Mouse (Mus musculus) lung, embryonic 16.5 days (tissue): ENCODE data around the gene Rad50. TPM values are rescaled to one million over a fixed set of nuclear protein-coding genes. Genes with fewer than 3 reads are reported as not detected.

Experiments
- ATAC-seq: fragments of 200-750 bp; cut with Nextera tagmentation; 2 replicates; pipeline ENCODE4 v1.8.0; 2017; ENCODE audit warnings: low read depth, mild to moderate bottlenecking, moderate library complexity
- H3K27ac ChIP-seq: fragments of 300-500 bp; sonication (generic); 2 replicates; pipeline ENCODE4 v1.5.1; 2014; ENCODE audit warnings: mild to moderate bottlenecking, control low read depth, low read length
- H3K27me3 ChIP-seq: fragments of 300-500 bp; sonication (generic); 2 replicates; pipeline ENCODE4 v1.6.1; 2014; ENCODE audit warnings: low read depth, low read length, mixed read lengths; ENCODE audit not compliant: control insufficient read depth, insufficient read depth
- H3K36me3 ChIP-seq: fragments of 300-500 bp; sonication (generic); 2 replicates; pipeline ENCODE4 v1.6.1; 2014; ENCODE audit warnings: low read length; ENCODE audit not compliant: control insufficient read depth, insufficient read depth
- H3K4me1 ChIP-seq: fragments of 300-500 bp; sonication (generic); replicated peaks from 2 replicates; pipeline ENCODE4 v1.6.1; 2014; ENCODE audit warnings: low read length, mixed read lengths; ENCODE audit not compliant: control insufficient read depth, insufficient read depth
- H3K4me2 ChIP-seq: fragments of 300-500 bp; sonication (generic); 2 replicates; pipeline ENCODE4 v1.6.1; 2014; ENCODE audit warnings: low read depth, low read length, control low read depth
- H3K4me3 ChIP-seq: fragments of 300-500 bp; sonication (generic); 2 replicates; pipeline ENCODE4 v1.5.1; 2014; ENCODE audit warnings: mild to moderate bottlenecking, low read length, control low read depth
- H3K9ac ChIP-seq: fragments of 300-500 bp; sonication (generic); 2 replicates; pipeline ENCODE4 v1.6.1; 2014; ENCODE audit warnings: low read length, control low read depth
- H3K9me3 ChIP-seq: fragments of 300-500 bp; sonication (generic); 2 replicates; pipeline ENCODE4 v1.6.1; 2016; ENCODE audit warnings: low read length; ENCODE audit not compliant: control insufficient read depth
- WGBS: fragments of 180-500 bp; shearing (Covaris S2); extraction: QIAGEN DNeasy Blood & Tissue Kit; methylation state at CpG from one replicate; pipeline ENCODE4 v1.1.7; 2014; 5-methylcytosine and 5-hydroxymethylcytosine counted together
- polyA plus RNA-seq: library from polyadenylated mRNA; unstranded; fragments of >200 nt; fragmentation: Nextera tagmentation; extraction: Ambion mirVana; gene quantifications from 2 replicates; pipeline ENCODE4 v1.2.1, GENCODE M21; 2015

The Rad50 gene
- polyA plus RNA-seq, 1 experiment from 2014 or later, result 33.7 TPM

- Histone ChIP-seq H3K4me2 (no peak overlapping the region), H3K9ac (no peak overlapping the region), H3K36me3 (no peaks in the 10 kb centered on the region), H3K27me3 (no peaks in the 10 kb centered on the region), H3K4me3 (no peak overlapping the region), H3K4me1 (no peaks in the 10 kb centered on the region), H3K9me3 (no peaks in the 10 kb centered on the region), H3K27ac (no peak overlapping the region)
- WGBS, result 64% methylated on average over 4 of the region's 4 CpGs
- no peak for ATAC-seq
Measured at GRCm38 (mm10) chr11:53617562-53618109, 89.5 kb downstream of the Rad50 start.

DNA sequence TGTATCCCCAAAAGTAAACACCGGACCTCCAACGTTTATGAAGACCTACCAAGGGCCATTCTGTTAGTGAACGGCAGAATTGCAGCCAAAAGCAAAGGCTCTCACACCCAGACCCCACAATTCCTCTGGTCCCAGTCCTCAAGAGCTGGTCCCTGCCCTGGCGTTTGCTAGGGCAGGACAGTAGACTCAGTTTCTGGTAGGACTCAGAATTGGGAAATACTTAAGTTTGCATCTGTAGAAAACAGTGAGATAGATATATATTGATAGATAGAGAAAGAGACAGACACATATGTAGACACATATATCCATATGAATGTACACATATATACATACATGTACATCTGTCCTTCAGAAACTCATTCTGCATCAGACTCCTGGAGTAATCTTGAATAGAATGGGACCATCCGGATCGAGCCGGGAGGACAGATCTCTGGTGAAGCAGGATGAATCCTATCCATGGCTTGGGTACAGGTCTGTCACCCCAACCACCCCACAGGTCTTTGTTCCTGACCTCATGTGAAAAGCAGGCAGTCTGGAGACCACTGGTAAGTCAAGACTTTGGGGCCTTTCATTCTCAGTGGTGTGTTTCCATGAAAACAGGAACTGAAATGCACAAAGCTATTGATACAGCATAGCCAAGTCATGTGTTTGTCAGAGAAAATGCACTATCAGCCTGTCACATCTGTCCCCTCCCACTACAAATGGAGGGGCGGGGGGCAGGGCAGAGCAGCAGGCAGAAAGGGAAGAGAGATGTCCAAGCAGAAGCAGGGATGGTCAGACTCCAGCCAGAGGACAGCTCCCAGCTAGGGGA is 90.2 kb downstream of the Rad50 start:
- no peak overlapping the region for H3K4me2 ChIP-seq
- 57% methylated on average over 8 of the region's 8 CpGs for WGBS
- H3K27ac ChIP-seq, result no peak overlapping the region
- H3K27me3 ChIP-seq, result no peaks in the 10 kb centered on the region
- H3K36me3 ChIP-seq, result no peaks in the 10 kb centered on the region
- H3K4me1 ChIP-seq, result no peaks in the 10 kb centered on the region
- no peak overlapping the region for H3K9ac ChIP-seq
- no peak for ATAC-seq
- H3K4me3 ChIP-seq, result no peak overlapping the region
- H3K9me3 ChIP-seq, result no peaks in the 10 kb centered on the region

- no peak for ATAC-seq
- 89% methylated on average over 8 of the region's 8 CpGs for WGBS
Measured at GRCm38 (mm10) chr11:53615575-53615974, 91.5 kb downstream of the Rad50 start.

GRCm38 (mm10) chr11:53615172-53615571 is 91.9 kb downstream of the Rad50 start:
- Histone ChIP-seq H3K9ac (no peak overlapping the region), H3K27ac (no peak overlapping the region), H3K4me1 (no peaks in the 10 kb centered on the region), H3K27me3 (no peaks in the 10 kb centered on the region), H3K36me3 (no peaks in the 10 kb centered on the region), H3K4me3 (no peak overlapping the region), H3K9me3 (no peaks in the 10 kb centered on the region; the same call in 1 of the 2 replicates), H3K4me2 (no peak overlapping the region)
- WGBS, result 54% methylated on average over 6 of the region's 6 CpGs
- ATAC-seq, result no peak

More at GRCm38 (mm10) chr11:53615575-53615974, 91.5 kb downstream of the Rad50 start:
- Histone ChIP-seq H3K27me3 (no peaks in the 10 kb centered on the region), H3K4me3 (no peak overlapping the region), H3K9me3 (no peaks in the 10 kb centered on the region; the same call in 1 of the 2 replicates), H3K9ac (no peak overlapping the region), H3K27ac (no peak overlapping the region), H3K4me2 (no peak overlapping the region), H3K36me3 (no peaks in the 10 kb centered on the region), H3K4me1 (no peaks in the 10 kb centered on the region)

DNA sequence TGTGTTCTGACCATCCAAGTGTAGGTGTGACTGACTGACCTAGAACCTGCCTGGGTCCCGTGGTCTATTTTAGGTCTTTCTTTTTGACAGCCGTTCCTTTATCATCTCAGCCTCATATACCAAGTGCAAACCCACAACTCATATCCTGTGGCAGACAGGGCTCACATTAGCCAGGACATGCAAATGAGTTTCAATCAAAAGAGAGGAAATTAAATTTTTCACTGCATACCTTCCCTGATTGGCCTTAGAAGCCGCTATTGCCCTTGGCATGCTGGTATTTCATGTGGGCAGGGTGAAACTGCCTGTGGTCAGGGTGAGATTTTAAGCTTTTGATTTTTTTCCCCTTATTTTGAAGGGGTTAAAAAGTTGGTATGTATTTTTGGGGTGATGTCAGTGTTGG is 97.4 kb downstream of the Rad50 start:
- H3K4me2 ChIP-seq, result no peak overlapping the region
- ATAC-seq, result no peak

GRCm38 (mm10) chr11:53609231-53609630 is 97.9 kb downstream of the Rad50 start:
- H3K36me3 ChIP-seq, result no peaks in the 10 kb centered on the region
- 77% methylated on average over 6 of the region's 6 CpGs for WGBS
- H3K9ac ChIP-seq, result no peak overlapping the region
- no peak for ATAC-seq
- H3K4me2 ChIP-seq, result no peak overlapping the region
- no peak overlapping the region for H3K4me3 ChIP-seq
- H3K27me3 ChIP-seq, result no peaks in the 10 kb centered on the region
- H3K4me1 ChIP-seq, result 0 out of 2 replicates have a peak, but pooled peaks cover 2% of the 10 kb centered on the region
- no peak overlapping the region for H3K27ac ChIP-seq
- no peaks in the 10 kb centered on the region; the same call in 1 of the 2 replicates for H3K9me3 ChIP-seq

More for the DNA sequence above, 97.4 kb downstream of the Rad50 start:
- Histone ChIP-seq H3K4me1 (0 out of 2 replicates have a peak, but pooled peaks cover 2% of the 10 kb centered on the region), H3K4me3 (no peak overlapping the region), H3K9ac (no peak overlapping the region), H3K27ac (no peak overlapping the region), H3K27me3 (no peaks in the 10 kb centered on the region), H3K36me3 (no peaks in the 10 kb centered on the region), H3K9me3 (no peaks in the 10 kb centered on the region; the same call in 1 of the 2 replicates)
- 73% methylated on average over 3 of the region's 3 CpGs for WGBS

DNA sequence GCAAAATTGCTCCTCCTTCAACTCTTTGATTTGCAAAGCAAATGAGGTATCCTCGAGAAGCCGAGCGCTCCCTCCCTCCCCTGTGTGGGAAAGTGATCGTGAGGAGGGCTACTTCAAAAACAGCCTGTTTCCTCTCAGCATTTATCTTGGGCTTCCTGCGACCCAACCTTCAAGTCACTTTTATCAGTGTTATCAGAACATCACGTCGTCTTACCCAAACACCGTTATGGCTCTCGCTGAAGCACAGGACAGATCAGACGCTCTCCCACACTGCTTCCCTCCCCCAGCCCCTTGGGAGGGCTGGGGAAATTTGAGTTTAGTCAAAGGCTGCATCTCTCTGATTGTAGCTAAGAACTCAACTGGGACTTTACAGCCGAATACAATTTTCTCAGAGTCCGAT is 101.5 kb downstream of the Rad50 start:
- H3K9me3 ChIP-seq, result no peaks in the 10 kb centered on the region
- H3K4me3 ChIP-seq, result no peak overlapping the region
- WGBS, result 6% methylated on average over 12 of the region's 12 CpGs
- H3K27me3 ChIP-seq, result no peaks in the 10 kb centered on the region
- H3K36me3 ChIP-seq, result no peaks in the 10 kb centered on the region; the same call in 1 of the 2 replicates
- H3K4me1 ChIP-seq, result 0 out of 2 replicates have a peak, but pooled peaks cover 2% of the 10 kb centered on the region
- H3K4me2 ChIP-seq, result no peak overlapping the region
- no peak overlapping the region for H3K9ac ChIP-seq
- H3K27ac ChIP-seq, result no peak overlapping the region
- no peak for ATAC-seq

GRCm38 (mm10) chr11:53604983-53605382 is 102.1 kb downstream of the Rad50 start:
- Histone ChIP-seq H3K4me3 (no peak overlapping the region), H3K36me3 (no peaks in the 10 kb centered on the region; the same call in 1 of the 2 replicates), H3K27ac (no peak overlapping the region), H3K4me1 (0 out of 2 replicates have a peak, but pooled peaks cover 2% of the 10 kb centered on the region), H3K9me3 (no peaks in the 10 kb centered on the region), H3K27me3 (no peaks in the 10 kb centered on the region), H3K9ac (no peak overlapping the region), H3K4me2 (no peak overlapping the region)
- WGBS, result 89% methylated on average over 3 of the region's 3 CpGs
- ATAC-seq, result no peak
